Mouse (Mus musculus) retina, postnatal 7 days (tissue): Measurements from ENCODE around the gene Coro2b.

ENCODE experiments used
- DNase-seq: peaks from one replicate; pipeline ENCODE4 v3.0.0-alpha.2; 2012; ENCODE audit warnings: low read depth, low spot score

Gene Coro2b

GRCm38 (mm10) chr9:62539251-62539711 lies 2.4 kb upstream of the Coro2b start:
- no peak for DNase-seq

- DNase-seq: no peak
These were observed 1.1 kb upstream of the Coro2b start for GRCm38 (mm10) chr9:62537941-62538340.

- DNase-seq: peak; percentile 65
These were observed 657 bp downstream of the Coro2b start for GRCm38 (mm10) chr9:62536119-62536654.

GRCm38 (mm10) chr9:62535566-62535965 lies 1.3 kb downstream of the Coro2b start:
- DNase-seq: no peak

GRCm38 (mm10) chr9:62534691-62535090 lies 2.2 kb downstream of the Coro2b start:
- peak; percentile 61 for DNase-seq

GRCm38 (mm10) chr9:62534158-62534557 lies 2.7 kb downstream of the Coro2b start:
- no peak for DNase-seq

GRCm38 (mm10) chr9:62532876-62533275 lies 4.0 kb downstream of the Coro2b start:
- no peak for DNase-seq

GRCm38 (mm10) chr9:62531459-62532275 lies 5.2 kb downstream of the Coro2b start:
- peak; percentile 61 for DNase-seq

- no peak for DNase-seq
These were observed 8.3 kb downstream of the Coro2b start for GRCm38 (mm10) chr9:62528527-62528926.

- no peak for DNase-seq
These were observed 10.0 kb downstream of the Coro2b start for GRCm38 (mm10) chr9:62526858-62527257.

- no peak for DNase-seq
These were observed 10.4 kb downstream of the Coro2b start for GRCm38 (mm10) chr9:62526451-62526850.

- DNase-seq: no peak
These were observed 12.0 kb downstream of the Coro2b start for GRCm38 (mm10) chr9:62524761-62525308.

GRCm38 (mm10) chr9:62522791-62523471 lies 13.9 kb downstream of the Coro2b start:
- no peak for DNase-seq

GRCm38 (mm10) chr9:62522211-62522610 lies 14.6 kb downstream of the Coro2b start:
- DNase-seq: no peak

GRCm38 (mm10) chr9:62521541-62521940 lies 15.3 kb downstream of the Coro2b start:
- no peak for DNase-seq

GRCm38 (mm10) chr9:62520933-62521332 lies 15.9 kb downstream of the Coro2b start:
- no peak for DNase-seq

GRCm38 (mm10) chr9:62519787-62520503 lies 16.9 kb downstream of the Coro2b start:
- DNase-seq: no peak

GRCm38 (mm10) chr9:62519334-62519733 lies 17.5 kb downstream of the Coro2b start:
- DNase-seq: no peak

GRCm38 (mm10) chr9:62518572-62518971 lies 18.3 kb downstream of the Coro2b start:
- DNase-seq: no peak

GRCm38 (mm10) chr9:62517112-62517957 lies 19.5 kb downstream of the Coro2b start:
- DNase-seq: no peak

- no peak for DNase-seq
These were observed 21.7 kb downstream of the Coro2b start for GRCm38 (mm10) chr9:62515138-62515537.
